Mouse (Mus musculus): Measurements from ENCODE around the gene Klk5. TPM values are rescaled to one million over a fixed set of nuclear protein-coding genes. Genes with fewer than 3 reads are reported as not detected.

The Klk5 gene
- polyA plus RNA-seq, 2 experiments: 0.40 to 2.7 TPM

DNA sequence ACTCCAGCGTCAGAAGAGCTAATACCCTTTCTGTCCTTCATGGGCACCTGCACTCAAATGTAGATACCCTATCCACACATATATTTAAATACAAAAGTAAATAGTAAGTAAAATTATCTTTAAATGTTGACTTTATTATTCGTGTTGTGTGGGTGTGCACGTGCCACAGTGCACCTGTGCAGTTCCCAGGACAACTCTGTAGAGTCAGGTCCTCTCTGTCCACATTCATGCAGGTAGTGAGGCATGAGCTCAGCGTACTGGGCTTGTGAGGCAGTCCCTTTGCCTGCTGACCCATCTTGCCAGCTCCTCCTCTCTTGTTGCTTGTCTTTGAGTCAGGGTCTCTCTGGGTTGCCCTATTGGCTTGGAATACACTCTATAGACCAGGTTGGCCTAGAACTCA is 14.1 kb upstream of the Klk5 start:
- no peak overlapping the region for H3K9ac ChIP-seq (ENCODE audit: low read depth, low read length, severe bottlenecking)
- WGBS: 85% methylated on average over 4 of the region's 4 CpGs
- no peak for DNase-seq (ENCODE audit: low spot score)
- no peaks in the 10 kb centered on the region for H3K4me1 ChIP-seq (ENCODE audit: control insufficient read depth, insufficient read depth, low read length)
- H3K27ac ChIP-seq (replicated peaks; ENCODE audit: low read depth, low read length): no peak overlapping the region
- no peak overlapping the region for H3K4me3 ChIP-seq (replicated peaks; ENCODE audit: low read length)
- ATAC-seq (ENCODE audit: low FRiP score, low read depth): no peak
- TF ChIP-seq POLR2A (IDR thresholded peaks at IDR 0.05; ENCODE audit: borderline replicate concordance, extremely low read depth, insufficient read depth, insufficient read length): no peak
- H3K27me3 ChIP-seq (ENCODE audit: control insufficient read depth, insufficient read depth, low read length): no peaks in the 10 kb centered on the region
- no peaks in the 10 kb centered on the region for H3K36me3 ChIP-seq (ENCODE audit: control insufficient read depth, insufficient read depth, low read length)
- no peaks in the 10 kb centered on the region for H3K9me3 ChIP-seq (ENCODE audit: control insufficient read depth, low read length)
- no peak overlapping the region for H3K4me2 ChIP-seq (replicated peaks; ENCODE audit: low read depth, low read length, severe bottlenecking)

DNA sequence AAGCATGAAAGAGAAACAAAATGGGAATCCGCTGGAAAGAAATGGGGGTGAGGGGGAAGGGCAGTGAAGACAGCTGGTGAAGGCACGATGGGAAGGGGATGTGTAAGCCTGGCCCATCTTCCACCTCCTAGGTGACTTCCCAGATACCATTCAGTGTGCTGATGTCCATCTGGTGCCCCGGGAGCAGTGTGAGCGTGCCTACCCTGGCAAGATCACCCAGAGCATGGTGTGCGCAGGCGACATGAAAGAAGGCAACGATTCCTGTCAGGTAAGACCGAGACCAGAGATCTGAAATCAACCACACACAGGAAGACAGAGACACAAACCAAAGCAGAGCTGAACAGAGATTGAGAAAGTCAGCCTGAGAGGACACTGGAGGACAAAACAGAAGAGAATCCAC is 12.8 kb upstream of the Klk5 start:
- ATAC-seq (ENCODE audit: low FRiP score, low read depth): no peak
- Histone ChIP-seq H3K4me1 (ENCODE audit: control insufficient read depth, insufficient read depth, low read length) (no peaks in the 10 kb centered on the region), H3K27ac (replicated peaks; ENCODE audit: low read depth, low read length) (no peak overlapping the region), H3K9me3 (ENCODE audit: control insufficient read depth, low read length) (no peaks in the 10 kb centered on the region), H3K36me3 (ENCODE audit: control insufficient read depth, insufficient read depth, low read length) (no peaks in the 10 kb centered on the region), H3K27me3 (ENCODE audit: control insufficient read depth, insufficient read depth, low read length) (no peaks in the 10 kb centered on the region), H3K4me2 (replicated peaks; ENCODE audit: low read depth, low read length, severe bottlenecking) (no peak overlapping the region), H3K9ac (ENCODE audit: low read depth, low read length, severe bottlenecking) (no peak overlapping the region), H3K4me3 (replicated peaks; ENCODE audit: low read length) (no peak overlapping the region)
- no peak for TF ChIP-seq POLR2A (IDR thresholded peaks at IDR 0.05; ENCODE audit: borderline replicate concordance, extremely low read depth, insufficient read depth, insufficient read length)
- 89% methylated on average over 8 of the region's 8 CpGs for WGBS
- DNase-seq (ENCODE audit: low spot score): no peak

DNA sequence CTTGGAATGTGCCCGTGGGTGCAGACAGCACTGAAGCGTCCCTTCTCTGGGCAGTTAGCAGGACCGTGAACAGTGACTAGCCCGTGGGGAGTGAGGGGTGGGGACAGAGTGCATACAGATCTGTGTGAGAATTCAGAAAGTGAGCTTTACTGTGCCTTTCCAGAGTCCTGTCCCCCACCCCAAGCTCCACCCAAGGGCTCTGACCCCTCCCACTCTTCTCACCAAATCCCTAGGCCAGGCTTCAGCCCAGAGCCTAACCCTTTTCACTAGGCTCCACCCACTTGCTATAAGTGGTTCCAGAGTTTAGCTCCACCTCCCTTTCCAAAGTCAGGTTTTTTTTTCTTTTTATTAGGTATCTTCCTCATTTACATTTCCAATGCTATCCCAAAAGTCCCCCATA is 2.0 kb downstream of the Klk5 start:
- 84% methylated on average over 4 of the region's 4 CpGs for WGBS
- no peaks in the 10 kb centered on the region for H3K27me3 ChIP-seq (ENCODE audit: control insufficient read depth, insufficient read depth, low read length)
- no peak for ATAC-seq (ENCODE audit: low FRiP score, low read depth)
- H3K36me3 ChIP-seq (ENCODE audit: control insufficient read depth, insufficient read depth, low read length): no peaks in the 10 kb centered on the region
- no peaks in the 10 kb centered on the region for H3K4me1 ChIP-seq (ENCODE audit: control insufficient read depth, insufficient read depth, low read length)
- TF ChIP-seq POLR2A (IDR thresholded peaks at IDR 0.05; ENCODE audit: borderline replicate concordance, extremely low read depth, insufficient read depth, insufficient read length): no peak
- H3K9me3 ChIP-seq (ENCODE audit: control insufficient read depth, low read length): no peaks in the 10 kb centered on the region
- H3K9ac ChIP-seq (ENCODE audit: low read depth, low read length, severe bottlenecking): no peak overlapping the region
- H3K4me3 ChIP-seq (replicated peaks; ENCODE audit: low read length): no peak overlapping the region
- no peak for DNase-seq (ENCODE audit: low spot score)
- no peak overlapping the region for H3K4me2 ChIP-seq (replicated peaks; ENCODE audit: low read depth, low read length, severe bottlenecking)
- no peak overlapping the region for H3K27ac ChIP-seq (replicated peaks; ENCODE audit: low read depth, low read length)

DNA sequence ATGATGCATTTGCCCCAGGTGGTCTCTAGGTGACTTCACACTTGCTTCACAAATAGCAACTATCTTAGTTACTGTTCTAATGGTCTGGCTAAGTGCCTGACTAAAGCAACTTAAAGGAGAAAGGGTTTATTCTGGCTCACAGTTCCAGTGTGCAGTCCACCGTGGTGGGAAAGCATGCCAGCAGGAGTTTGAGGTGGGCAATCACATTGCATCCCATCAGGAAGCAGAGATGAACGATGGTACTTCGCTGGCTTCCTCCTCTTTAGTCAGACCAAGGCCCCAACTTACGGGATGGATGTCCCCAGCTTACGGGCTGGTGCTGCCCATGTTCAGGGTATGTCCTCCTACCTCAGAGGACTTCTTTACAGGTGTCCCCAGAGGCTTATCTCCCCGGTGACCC is 9.8 kb downstream of the Klk5 start:
- 85% methylated on average over 6 of the region's 6 CpGs for WGBS
- Histone ChIP-seq H3K9ac (ENCODE audit: low read depth, low read length, severe bottlenecking) (no peak overlapping the region), H3K36me3 (ENCODE audit: control insufficient read depth, insufficient read depth, low read length) (no peaks in the 10 kb centered on the region), H3K4me1 (ENCODE audit: control insufficient read depth, insufficient read depth, low read length) (no peaks in the 10 kb centered on the region), H3K9me3 (ENCODE audit: control insufficient read depth, low read length) (no peaks in the 10 kb centered on the region), H3K27ac (replicated peaks; ENCODE audit: low read depth, low read length) (no peak overlapping the region), H3K4me3 (replicated peaks; ENCODE audit: low read length) (no peak overlapping the region), H3K4me2 (replicated peaks; ENCODE audit: low read depth, low read length, severe bottlenecking) (no peak overlapping the region), H3K27me3 (ENCODE audit: control insufficient read depth, insufficient read depth, low read length) (no peaks in the 10 kb centered on the region)
- no peak for TF ChIP-seq POLR2A (IDR thresholded peaks at IDR 0.05; ENCODE audit: borderline replicate concordance, extremely low read depth, insufficient read depth, insufficient read length)
- DNase-seq (ENCODE audit: low spot score) (no peak), ATAC-seq (ENCODE audit: low FRiP score, low read depth) (no peak)

DNA sequence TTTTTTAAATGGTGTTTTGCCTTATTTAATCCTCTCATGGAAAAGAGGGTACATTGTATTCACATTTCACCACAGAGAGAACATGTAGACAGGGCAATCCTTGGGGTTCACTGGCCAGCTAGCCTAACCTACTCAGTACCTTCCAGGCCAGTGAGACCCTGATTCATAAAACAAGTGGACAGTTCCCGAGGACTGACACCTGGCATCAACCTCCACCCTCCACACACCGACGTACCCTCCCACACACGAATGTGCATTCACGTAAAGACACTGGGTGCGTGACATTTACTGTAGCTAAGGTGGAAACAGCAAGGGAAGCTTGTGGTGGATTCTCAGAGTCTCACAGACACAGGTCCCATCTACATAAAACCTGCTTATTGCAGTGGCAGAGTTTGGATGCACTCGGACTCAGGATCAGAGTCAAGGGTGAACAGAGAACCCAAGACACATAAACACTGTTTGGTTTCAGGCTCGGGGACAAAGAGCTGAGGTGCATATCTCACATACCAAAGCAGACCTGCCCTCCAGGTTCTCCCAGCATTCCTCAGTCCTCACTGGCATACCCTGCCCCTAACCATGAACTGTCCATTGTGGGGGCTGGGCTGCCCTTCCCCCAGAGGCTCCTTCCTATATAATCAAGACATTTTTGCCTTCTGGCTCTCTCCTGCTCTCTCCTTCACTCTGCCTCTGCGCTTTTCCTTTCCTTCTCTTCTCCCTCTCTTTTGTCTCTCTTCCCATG is 13.0 kb downstream of the Klk5 start:
- Histone ChIP-seq H3K4me1 (ENCODE audit: control insufficient read depth, insufficient read depth, low read length) (no peaks in the 10 kb centered on the region), H3K4me2 (replicated peaks; ENCODE audit: low read depth, low read length, severe bottlenecking) (no peak overlapping the region), H3K4me3 (replicated peaks; ENCODE audit: low read length) (no peak overlapping the region), H3K9me3 (ENCODE audit: control insufficient read depth, low read length) (no peaks in the 10 kb centered on the region), H3K36me3 (ENCODE audit: control insufficient read depth, insufficient read depth, low read length) (no peaks in the 10 kb centered on the region), H3K9ac (ENCODE audit: low read depth, low read length, severe bottlenecking) (no peak overlapping the region), H3K27ac (replicated peaks; ENCODE audit: low read depth, low read length) (no peak overlapping the region), H3K27me3 (ENCODE audit: control insufficient read depth, insufficient read depth, low read length) (no peaks in the 10 kb centered on the region)
- ATAC-seq (ENCODE audit: low FRiP score, low read depth): no peak
- WGBS: 73% methylated on average over 9 of the region's 9 CpGs
- DNase-seq (ENCODE audit: low spot score): no peak
- TF ChIP-seq POLR2A (IDR thresholded peaks at IDR 0.05; ENCODE audit: borderline replicate concordance, extremely low read depth, insufficient read depth, insufficient read length): no peak
